Mouse (Mus musculus) thymus, adult 18-20 months (tissue): Measurements from ENCODE around the gene Rab35.

ENCODE experiments used
- DNase-seq, 2 experiments: peaks; one replicate each; pipeline ENCODE4 v3.0.0; 2022; ENCODE audit warnings: mixed read lengths in 2 of 2

Rab35 gene

GRCm38 (mm10) chr5:115650885-115651284 lies 19.2 kb downstream of the Rab35 start:
- DNase-seq, result no peak

GRCm38 (mm10) chr5:115651821-115652220 lies 20.1 kb downstream of the Rab35 start:
- no peak for DNase-seq

- DNase-seq, result peak; percentile 99
These were observed 21.2 kb downstream of the Rab35 start for GRCm38 (mm10) chr5:115652681-115653575.

- DNase-seq, result no peak
These were observed 22.1 kb downstream of the Rab35 start for GRCm38 (mm10) chr5:115653776-115654175.

- DNase-seq, result no peak
These were observed 25.0 kb downstream of the Rab35 start for GRCm38 (mm10) chr5:115656677-115657076.

GRCm38 (mm10) chr5:115657234-115657633 lies 25.5 kb downstream of the Rab35 start:
- no peak for DNase-seq

- no peak for DNase-seq
These were observed 26.6 kb downstream of the Rab35 start for GRCm38 (mm10) chr5:115658352-115658751.

GRCm38 (mm10) chr5:115662658-115663057 lies 30.9 kb downstream of the Rab35 start:
- DNase-seq, result no peak

- DNase-seq, result no peak
These were observed 34.8 kb downstream of the Rab35 start for GRCm38 (mm10) chr5:115666366-115667065.

GRCm38 (mm10) chr5:115667210-115667609 lies 35.5 kb downstream of the Rab35 start:
- no peak for DNase-seq

- no peak for DNase-seq
These were observed 36.2 kb downstream of the Rab35 start for GRCm38 (mm10) chr5:115667894-115668293.

GRCm38 (mm10) chr5:115668986-115669385 lies 37.3 kb downstream of the Rab35 start:
- DNase-seq, result no peak

GRCm38 (mm10) chr5:115669974-115670373 lies 38.3 kb downstream of the Rab35 start:
- DNase-seq, result no peak

GRCm38 (mm10) chr5:115670406-115670805 lies 38.7 kb downstream of the Rab35 start:
- DNase-seq, result no peak

- no peak for DNase-seq
These were observed 40.1 kb downstream of the Rab35 start for GRCm38 (mm10) chr5:115671846-115672245.

GRCm38 (mm10) chr5:115685126-115685525 lies 53.4 kb downstream of the Rab35 start:
- no peak for DNase-seq

- no peak for DNase-seq
These were observed 55.0 kb downstream of the Rab35 start for GRCm38 (mm10) chr5:115686716-115687115.

- no peak for DNase-seq
These were observed 61.6 kb downstream of the Rab35 start for GRCm38 (mm10) chr5:115693271-115693670.

- DNase-seq, result no peak
These were observed 63.6 kb downstream of the Rab35 start for GRCm38 (mm10) chr5:115695191-115695770.

GRCm38 (mm10) chr5:115696811-115697210 lies 65.1 kb downstream of the Rab35 start:
- no peak for DNase-seq
